Mouse (Mus musculus) brain, adult 2 months (tissue): ENCODE data around the gene Dag1.

Source experiments
- DNase-seq: peaks from one replicate; pipeline ENCODE4 v3.0.0; 2011; ENCODE audit warnings: low read depth, low spot score

The Dag1 gene

DNA sequence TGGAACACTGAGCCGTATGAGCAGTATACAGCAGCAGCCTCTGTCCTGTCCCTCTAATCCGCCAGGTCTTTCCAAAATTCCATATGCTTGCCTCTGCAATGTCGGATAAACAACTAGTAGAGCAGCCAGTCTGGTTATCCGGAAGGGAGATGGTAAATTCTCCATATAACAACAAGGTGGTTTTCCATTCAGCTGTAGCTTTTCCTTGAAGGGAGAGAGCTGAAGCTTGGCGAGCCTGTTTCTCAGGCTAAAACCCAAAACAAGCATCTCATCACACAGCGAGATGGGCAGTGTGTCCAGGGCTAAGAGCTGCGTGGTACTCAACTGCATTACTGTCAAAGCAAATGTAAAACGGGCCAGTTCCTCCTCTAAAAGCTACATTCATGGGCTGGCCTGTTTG lies 75.2 kb downstream of the Dag1 start:
- DNase-seq = peak; percentile 43

DNA sequence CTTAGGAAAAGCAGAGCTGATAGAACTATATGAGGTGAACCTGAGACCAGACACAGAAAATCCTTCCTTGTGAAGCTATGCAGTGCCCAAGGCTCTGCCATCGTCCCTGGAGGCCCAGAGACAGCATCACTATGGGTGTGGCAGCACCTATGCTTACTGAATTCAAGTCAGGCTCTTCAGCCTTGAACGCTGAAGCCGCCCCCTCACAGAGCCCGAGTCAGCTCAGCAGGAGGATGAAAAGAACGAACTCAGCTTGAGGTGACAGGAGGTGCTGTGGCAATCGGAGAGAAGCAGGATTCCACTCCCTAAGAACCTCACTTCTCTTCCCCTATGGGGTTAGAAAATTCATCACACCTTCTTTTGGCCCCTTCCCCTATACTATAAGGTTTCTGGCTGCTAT lies 76.1 kb downstream of the Dag1 start:
- peak; percentile 85 for DNase-seq

DNA sequence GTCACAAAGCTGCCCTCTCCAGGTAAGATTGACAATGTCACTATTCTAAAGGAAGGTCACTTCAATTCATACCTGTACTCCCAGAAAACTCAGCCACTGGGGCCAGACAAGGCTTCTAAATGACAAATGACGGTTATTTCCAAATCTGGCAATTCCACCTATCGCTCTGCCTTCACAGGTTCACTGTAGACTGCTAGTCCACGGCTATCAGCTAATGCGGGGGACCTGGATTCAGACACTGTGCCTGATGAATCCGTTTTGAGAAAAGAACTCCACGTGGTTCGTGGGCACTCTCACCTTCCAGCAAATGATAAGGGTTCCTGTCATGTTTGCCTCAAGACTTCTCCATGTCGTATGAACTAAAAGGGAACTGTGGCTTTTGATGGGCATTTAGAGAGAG lies 78.0 kb downstream of the Dag1 start:
- DNase-seq = no peak

DNA sequence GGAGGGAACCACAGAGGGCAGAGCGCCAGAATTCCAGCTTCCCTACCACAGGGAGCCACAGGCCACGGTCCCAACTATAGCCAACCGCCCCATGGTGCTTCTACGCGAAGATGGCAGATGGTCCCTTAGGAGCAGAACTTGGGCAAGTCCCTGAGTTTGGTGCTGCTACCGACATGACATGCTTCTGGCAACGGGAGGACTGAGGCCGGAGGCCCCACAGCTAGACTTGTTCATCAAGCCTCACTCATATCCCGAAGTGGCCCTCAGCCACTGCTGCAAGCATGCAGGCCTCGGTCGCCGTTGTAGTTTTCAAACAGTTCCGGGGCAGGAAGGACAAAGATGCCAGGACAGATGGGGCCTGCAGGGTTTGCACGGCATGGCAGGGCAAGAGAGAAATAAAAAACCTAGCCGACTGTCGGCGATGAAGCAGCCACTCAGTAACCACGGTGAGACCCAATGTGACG lies 80.2 kb downstream of the Dag1 start:
- peak; percentile 73 for DNase-seq

DNA sequence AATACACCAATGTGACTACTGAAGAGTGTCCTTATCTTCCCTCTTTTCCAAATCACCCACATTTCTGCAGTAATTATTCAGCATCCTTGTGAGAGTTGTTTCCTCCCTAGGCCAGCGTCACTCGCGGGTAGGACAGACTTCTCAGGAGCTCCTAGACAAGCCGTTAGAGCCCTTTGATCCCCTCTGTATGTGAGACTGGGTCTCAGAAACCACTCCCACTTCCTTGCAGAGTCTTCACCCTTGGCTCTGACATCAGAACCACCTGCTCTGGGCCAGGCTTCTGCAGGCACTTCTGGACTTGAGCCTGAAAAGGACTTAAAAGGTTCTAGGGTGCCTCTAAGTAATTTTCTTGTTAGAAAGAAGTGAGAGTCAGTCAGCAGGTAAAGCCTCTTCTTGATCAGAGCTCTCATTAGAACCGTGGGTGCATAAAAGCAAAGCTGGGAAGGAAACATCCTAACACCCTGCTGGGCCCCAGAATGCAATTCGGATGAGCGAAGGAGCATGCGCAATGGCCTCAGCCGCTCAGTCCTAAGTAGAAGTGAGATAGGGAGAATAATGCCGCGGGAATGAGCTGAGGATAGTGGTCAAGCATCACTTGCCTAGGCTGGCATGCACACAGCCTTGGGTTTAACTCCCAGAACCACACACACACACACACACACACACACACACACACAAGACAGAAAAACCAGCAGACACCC lies 80.8 kb downstream of the Dag1 start:
- DNase-seq = peak; percentile 77

DNA sequence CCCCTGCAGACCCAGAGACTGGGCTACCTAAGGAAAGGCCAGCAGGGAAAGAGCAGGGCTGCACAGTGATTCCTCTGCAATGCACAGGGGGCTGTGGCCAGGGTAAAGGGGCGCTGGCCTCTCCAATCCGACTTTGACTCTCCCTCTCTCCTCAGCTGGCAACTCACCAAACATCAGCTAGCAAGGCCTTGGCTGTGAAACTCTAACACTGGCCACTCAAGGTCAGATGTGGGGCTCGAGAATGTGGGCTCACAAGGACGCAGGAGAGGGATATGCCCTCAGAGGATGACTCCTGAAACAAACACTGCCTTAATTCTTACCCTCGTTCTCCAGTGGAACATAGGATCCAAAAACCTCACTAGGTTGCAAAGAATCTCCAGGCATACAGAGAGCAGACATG lies 85.4 kb downstream of the Dag1 start:
- DNase-seq = no peak

DNA sequence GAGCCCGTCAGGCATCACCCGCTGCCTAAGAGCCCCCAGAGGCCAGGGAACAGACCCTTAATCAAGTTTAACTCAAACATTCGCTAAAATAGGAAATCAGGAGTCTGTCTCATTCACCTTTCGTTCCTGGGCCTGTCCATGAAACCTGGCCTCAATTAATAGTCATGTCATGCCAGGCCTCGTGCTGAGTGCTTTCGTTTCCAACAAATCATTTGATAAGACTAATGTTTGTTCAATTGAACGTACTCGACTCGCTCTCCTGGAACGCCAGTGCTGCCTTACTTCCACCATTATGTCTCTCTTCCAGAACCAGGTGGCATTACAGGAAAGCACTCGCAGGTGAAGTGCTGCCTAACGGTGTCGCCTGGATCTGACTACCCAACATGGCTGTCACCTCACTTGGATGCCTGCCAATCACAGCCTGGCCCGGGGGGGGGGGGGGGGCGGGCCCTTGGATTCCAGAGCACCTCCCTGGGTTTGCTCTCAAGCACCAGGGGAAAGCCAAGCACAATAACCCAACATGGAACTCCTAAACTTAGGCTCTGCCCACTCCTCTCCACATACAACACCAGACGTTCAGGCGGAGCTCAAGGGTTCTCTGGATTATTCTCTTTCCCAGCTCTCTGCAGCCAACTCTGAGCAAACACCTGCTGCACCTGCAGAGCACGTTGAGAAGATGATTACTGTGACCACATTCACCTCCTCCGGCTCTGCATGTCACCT lies 88.5 kb downstream of the Dag1 start:
- peak; percentile 49 for DNase-seq

DNA sequence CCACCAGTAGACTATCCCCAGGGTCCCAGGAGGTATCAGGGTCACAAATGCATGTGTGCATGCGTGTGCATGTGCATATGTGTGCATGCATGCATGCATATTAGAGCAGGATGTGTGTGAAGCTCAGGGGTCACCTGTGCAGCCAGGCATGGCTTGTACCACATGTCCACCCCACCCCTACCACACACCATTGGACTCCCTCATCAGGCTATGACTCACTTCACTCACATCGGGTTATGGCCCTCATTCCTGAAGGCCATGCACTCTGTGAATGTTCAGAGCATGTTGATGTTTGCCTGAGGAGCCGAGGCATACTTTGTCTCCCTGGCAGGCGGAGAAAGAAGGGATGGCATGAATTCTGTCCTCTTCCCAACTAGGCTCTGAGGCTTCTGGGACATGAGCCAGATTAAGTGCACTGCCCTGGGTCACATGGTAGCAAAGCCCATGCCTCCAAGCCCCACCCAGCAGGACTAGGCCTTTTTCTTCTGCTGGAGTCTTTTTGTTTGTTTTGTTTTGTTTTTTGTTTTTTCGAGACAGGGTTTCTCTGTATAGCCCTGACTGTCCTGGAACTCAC lies 90.9 kb downstream of the Dag1 start:
- DNase-seq = no peak

DNA sequence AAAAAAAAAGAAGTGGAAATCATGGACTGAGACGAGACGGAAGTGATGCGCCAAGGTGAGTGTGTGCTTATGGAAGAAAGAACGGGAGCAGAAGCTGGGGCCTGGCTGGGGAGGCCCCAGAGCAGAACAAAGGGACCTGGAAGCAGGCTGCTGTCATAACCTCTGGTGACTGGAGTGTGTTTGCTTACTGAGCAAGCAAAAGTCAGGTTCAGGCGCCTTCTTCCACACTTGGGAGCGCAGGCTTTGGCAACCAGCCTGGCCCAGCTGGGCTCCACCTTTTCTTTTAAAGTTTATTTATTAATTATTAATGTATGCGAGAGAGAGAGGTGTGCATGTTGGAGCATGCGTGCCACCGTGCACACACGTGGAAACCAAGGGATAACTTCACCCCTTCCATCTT lies 94.0 kb downstream of the Dag1 start:
- no peak for DNase-seq

DNA sequence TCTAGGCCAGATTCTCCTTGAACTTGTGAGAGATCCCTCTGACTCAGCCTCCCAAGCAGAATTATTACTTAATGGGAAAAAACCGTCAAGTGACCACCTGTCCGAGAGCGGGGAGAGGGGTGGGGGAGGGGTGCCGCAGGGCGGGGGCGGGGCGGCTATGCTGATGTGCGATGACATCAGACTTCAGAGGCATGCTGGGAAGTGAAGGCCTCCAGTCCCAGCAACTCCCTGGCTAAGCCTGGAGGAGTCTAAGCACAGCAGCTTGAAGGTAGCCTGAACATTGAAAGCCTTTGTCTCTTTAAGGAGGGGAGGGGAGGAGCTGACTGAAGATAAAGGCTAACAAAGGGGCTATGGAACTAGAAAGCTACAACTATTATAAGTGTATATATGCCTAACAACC lies 98.6 kb downstream of the Dag1 start:
- no peak for DNase-seq

DNA sequence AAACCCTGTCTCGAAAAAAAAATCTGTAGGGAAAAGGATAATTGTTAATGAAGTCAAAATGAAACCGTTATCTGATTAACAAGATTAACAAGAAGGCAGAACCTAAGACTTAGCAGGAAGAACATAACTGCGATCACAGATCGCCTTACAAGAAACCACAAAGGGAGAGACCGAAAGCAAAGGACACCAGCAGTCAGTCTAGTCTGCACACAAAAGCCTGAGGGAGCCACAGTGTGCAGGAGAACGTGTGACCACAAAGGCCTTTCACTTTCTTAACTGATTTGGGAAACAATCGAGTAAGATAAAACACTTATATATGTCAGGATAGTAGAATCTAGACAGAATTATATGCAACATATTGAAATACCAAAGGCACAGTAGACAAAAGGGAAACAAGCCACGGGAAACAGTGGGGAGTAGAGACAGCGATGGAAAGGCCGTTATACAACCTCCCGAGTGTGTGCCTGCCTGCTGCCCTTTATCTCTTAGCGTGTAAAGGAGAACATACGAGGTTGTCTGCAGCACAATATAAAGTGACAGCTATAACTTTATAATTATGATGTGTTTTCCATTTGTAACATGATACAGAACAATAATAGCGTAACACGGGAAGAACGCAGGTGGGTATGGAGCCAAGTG lies 100.0 kb downstream of the Dag1 start:
- no peak for DNase-seq

DNA sequence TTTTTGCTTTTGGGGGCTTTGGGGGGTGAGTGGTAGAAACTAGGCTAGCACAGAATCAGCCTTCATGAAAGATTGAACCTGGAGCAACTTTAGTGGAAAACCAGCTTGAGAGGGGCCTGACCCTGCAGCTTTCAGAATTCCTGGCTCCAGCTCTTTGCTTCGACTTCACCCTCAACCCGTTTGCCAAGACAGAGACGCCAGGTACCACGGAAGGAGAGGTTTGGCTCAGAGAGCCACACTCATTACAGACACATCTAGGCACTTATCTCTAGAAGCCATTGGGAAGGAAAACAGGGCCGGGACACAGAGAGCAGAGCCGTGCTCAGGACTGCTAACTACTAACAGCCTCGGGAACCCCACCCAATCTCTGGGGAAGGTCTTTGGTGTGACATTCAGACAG lies 105.9 kb downstream of the Dag1 start:
- DNase-seq = peak; percentile 90

DNA sequence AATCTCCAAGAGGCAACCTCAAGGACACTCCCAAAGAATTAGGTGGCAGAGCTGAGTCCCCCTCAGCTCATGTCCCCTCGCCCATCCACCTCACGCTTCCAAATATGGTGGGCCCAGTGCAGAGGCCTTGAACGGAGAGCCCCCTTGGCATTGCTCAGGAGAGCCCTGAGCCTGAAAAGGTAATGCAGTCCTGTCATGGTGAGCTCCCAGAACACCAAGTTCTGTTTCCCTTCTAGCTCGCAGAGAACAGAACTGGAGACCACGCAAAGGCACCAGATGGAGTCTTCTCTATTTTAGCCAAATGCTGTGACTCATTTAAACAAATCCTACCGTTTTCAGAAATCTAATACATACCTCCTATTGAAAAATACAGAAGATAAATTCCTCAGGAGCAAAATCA lies 106.3 kb downstream of the Dag1 start:
- DNase-seq = peak; percentile 96

DNA sequence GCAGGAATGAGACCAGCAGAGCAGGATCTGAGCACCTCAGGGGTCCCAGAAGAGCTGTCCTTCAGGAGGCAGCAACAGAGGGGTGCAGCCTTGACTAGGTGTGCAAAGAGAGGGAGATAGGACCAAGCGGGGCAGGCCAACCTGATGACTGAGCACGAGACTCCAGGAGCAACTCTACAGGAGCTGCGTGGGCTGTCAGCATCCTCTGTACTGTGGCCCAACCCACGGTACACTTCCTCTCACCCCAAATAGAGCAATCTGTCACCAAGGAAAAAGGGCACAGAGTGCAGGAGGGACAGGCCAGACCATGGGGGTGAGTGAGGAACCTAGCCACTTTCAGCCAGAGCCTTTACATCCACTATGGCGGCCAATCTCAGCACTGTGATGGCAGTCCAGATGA lies 107.0 kb downstream of the Dag1 start:
- peak; percentile 90 for DNase-seq

DNA sequence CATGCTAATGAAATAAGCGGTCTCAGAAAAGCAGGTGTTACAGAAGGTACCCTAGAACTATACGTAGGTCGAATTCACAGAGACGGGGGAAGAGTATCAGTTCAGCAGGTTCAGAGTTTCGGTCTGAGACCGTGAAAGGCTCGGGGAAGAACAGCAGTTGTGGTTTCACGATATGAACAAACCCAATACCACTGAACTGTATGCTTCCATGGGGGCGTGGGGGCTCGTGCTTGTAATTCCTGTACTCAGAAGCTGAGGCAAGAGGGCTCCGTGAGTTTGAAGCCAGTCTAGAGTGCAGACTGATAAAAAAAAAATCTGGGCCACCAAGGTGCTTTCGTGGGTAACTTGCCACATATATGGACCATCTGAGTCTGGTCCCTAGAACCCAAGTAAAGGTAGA lies 108.9 kb downstream of the Dag1 start:
- no peak for DNase-seq
